Mouse (Mus musculus): ENCODE data around the gene Pdzrn3.

- TF ChIP-seq POLR2A (IDR thresholded peaks at IDR 0.05; ENCODE audit: control insufficient read depth, extremely low read depth, insufficient read depth, low read length, poor library complexity) (no peak), CTCF (IDR thresholded peaks at IDR 0.05; ENCODE audit: borderline replicate concordance, control insufficient read depth, extremely low read depth, insufficient read depth, low read length, poor library complexity) (no peak)
These were observed 114.2 kb downstream of the Pdzrn3 start for GRCm38 (mm10) chr6:101263544-101263943.
